Mouse (Mus musculus): ENCODE data around the gene Rfxank.

Gene Rfxank

DNA sequence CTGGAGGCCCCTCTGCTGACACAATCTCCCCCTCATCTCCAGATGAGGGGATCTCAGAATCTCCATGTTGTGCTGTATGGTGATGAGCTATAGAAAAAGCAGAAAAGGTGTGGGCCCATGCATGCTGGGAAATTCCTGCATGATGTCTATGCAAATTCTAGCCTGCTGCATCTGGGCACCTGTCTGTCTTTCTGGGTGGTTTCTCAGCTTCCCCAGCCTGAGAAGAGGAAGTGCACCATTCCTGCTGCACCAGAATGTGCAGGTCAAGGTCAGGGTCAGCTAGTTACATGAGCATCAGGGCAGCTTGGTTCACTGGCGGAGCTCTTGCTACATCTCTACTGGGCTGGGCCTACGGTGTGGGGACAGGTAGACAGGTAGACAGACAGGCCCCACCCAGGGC is 28.5 kb downstream of the Rfxank start:
- no peak for DNase-seq (ENCODE audit: low read depth, low spot score)

DNA sequence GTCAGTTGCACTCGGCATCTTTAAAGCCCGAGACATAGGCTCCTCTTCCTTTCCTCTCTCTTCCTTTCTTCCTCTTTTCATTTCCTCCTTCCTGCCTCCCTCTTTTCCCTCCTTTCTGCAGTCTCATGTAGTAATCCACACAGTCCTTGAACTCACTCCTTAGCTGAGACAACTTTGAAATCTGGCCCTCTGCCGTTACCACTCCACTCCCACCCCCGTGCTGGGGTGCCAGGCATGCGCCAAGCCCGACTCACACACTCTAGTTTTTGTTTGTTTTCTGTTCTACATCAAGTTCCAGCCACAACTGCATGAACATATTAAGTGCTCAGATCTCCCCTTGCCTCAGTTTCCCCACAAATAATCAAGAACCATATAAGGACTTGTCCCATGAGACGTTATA is 34.0 kb downstream of the Rfxank start:
- DNase-seq (ENCODE audit: low read depth, low spot score), result no peak

- DNase-seq (ENCODE audit: low read depth, low spot score), result no peak
These were observed 34.4 kb downstream of the Rfxank start for GRCm38 (mm10) chr8:70104506-70104905.

- peak; percentile 62 for DNase-seq (ENCODE audit: low read depth, low spot score)
These were observed 38.7 kb downstream of the Rfxank start for GRCm38 (mm10) chr8:70100241-70100640.

DNA sequence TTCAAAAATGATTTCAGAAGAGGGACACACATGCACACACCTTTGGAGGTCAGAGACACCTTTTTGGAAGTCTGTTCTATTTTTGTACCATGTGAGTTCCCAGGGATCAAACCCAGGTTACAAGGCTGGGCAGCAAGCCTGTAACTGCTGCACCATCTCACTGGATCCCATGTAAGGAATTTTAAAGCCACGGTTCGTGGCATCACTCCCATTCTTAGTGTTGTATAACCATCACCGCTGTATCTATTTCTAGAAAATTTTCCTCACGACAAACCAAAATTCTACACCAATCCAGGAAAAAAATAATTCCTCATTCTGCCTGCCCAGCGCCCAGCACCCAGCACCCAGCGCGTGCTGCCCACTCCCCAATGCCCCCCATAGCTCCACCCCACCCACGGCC is 39.7 kb downstream of the Rfxank start:
- DNase-seq (ENCODE audit: low read depth, low spot score), result peak; percentile 82

DNA sequence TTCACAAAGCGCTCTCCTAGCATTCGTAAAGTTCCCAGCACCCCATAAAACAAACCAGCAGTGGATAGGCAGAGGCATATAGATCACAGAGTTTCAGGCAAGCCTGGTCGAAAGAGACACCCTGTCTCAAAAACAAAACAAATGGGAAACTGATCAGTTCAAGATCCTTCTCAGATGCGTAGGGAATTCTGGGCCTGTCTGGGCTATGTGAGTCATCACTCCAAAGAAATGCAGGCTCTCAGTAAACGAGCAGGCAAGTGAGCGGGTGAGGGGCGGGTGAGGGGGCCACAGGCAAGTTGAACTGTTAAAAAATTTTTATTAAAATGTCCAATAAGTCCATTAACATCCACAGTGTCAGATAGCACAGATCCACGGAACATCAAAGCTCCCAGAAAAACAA is 46.2 kb downstream of the Rfxank start:
- DNase-seq (ENCODE audit: low read depth, low spot score), result no peak

- peak; percentile 58 for DNase-seq (ENCODE audit: low read depth, low spot score)
These were observed 49.5 kb downstream of the Rfxank start for GRCm38 (mm10) chr8:70089296-70089960.

GRCm38 (mm10) chr8:70087836-70088650 is 50.9 kb downstream of the Rfxank start:
- no peak for DNase-seq (ENCODE audit: low read depth, low spot score)

GRCm38 (mm10) chr8:70087237-70087636 is 51.7 kb downstream of the Rfxank start:
- DNase-seq (ENCODE audit: low read depth, low spot score), result no peak

- no peak for DNase-seq (ENCODE audit: low read depth, low spot score)
These were observed 52.8 kb downstream of the Rfxank start for GRCm38 (mm10) chr8:70086151-70086550.

- DNase-seq (ENCODE audit: low read depth, low spot score), result no peak
These were observed 54.5 kb downstream of the Rfxank start for GRCm38 (mm10) chr8:70084191-70085065.

DNA sequence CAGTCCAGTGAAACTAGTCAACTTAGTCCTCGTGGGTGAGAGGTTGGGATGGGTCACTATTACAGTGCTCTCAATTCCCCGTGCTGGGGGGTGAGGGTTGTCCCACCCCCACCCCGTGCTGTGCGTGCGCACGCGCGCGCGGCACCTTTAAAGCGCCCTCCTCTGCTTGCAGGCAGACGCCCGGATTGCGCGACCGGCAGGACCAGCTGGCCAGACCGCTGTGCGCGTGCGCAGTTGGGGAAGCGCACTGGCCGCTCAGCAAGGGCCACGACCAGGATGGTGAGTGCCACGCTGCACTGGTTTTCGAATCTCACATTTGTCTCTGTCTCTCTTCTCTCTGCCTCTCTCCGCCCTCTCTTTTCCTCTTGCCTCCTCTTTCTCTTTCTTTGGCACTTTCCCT is 55.7 kb downstream of the Rfxank start, which contains the start of gene Hapln4:
TSS of gene Hapln4 (plus strand) at position 173 of the 400 bp plus-strand sequence.
- no peak for DNase-seq (ENCODE audit: low read depth, low spot score)

GRCm38 (mm10) chr8:70081976-70082375 is 57.0 kb downstream of the Rfxank start:
- DNase-seq (ENCODE audit: low read depth, low spot score), result no peak
